8 mouse cellular contexts compared by ENCODE assay signal in genomic region chr19:43674316-43674689, GRCm38 (mm10). TPM values are rescaled to one million over a fixed set of nuclear protein-coding genes. Genes with fewer than 3 reads are reported as not detected.
DNase-seq lines count a peak whose midpoint lies in the region; ATAC-seq and TF ChIP-seq lines count a peak whose summit lies in the region.

No protein-coding gene starts in this region.

- no peaks in the 10 kb centered on the region for H3K27me3 ChIP-seq in lung, embryonic 15.5 days
- H3K27me3 ChIP-seq in limb, embryonic 15.5 days, result no peaks in the 10 kb centered on the region
- no peaks in the 10 kb centered on the region for H3K27me3 ChIP-seq in stomach, embryonic 16.5 days (ENCODE audit: control insufficient read depth, insufficient read depth, low read length)

- peaks cover 23% of the 10 kb centered on the region for H3K4me1 ChIP-seq in lung, embryonic 15.5 days
- H3K4me1 ChIP-seq in embryonic fibroblast, embryonic 13.5 days (ENCODE audit: control insufficient read depth, insufficient read depth, low read length), result peaks cover 6% of the 10 kb centered on the region
- peaks cover 28% of the 10 kb centered on the region for H3K4me1 ChIP-seq in limb, embryonic 15.5 days
- peaks cover 25% of the 10 kb centered on the region for H3K4me1 ChIP-seq in stomach, embryonic 16.5 days (ENCODE audit: control insufficient read depth, insufficient read depth, low read length)

- peak; percentile 65 to 74 for DNase-seq in cerebellum, postnatal 10 days
- no peak for DNase-seq in cerebellum, adult 8-10 months
- no peak for DNase-seq in lung, adult 18-20 months
- no peak for DNase-seq in natural killer cell, adult 2 months (ENCODE audit: low spot score in 2 of 2)

- H3K9ac ChIP-seq in lung, embryonic 15.5 days, result peak overlapping the region; percentile 90
- peak overlapping the region; percentile 83 for H3K9ac ChIP-seq in limb, embryonic 15.5 days
- peak overlapping the region; percentile 94 for H3K9ac ChIP-seq in stomach, embryonic 16.5 days (ENCODE audit: low read length)

- H3K36me3 ChIP-seq in lung, embryonic 15.5 days, result no peaks in the 10 kb centered on the region
- no peaks in the 10 kb centered on the region for H3K36me3 ChIP-seq in limb, embryonic 15.5 days
- H3K36me3 ChIP-seq in stomach, embryonic 16.5 days (ENCODE audit: control insufficient read depth, insufficient read depth, low read length), result no peaks in the 10 kb centered on the region

- ATAC-seq in lung, embryonic 15.5 days (ENCODE audit: borderline replicate concordance, extremely low read depth, low FRiP score, low TSS enrichment), result no peak; the same call in none of the 2 replicates
- ATAC-seq in limb, embryonic 15.5 days (ENCODE audit: insufficient number of reproducible peaks, low FRiP score, low TSS enrichment, low read depth), result peak; percentile 3; the same call in 1 of the 2 replicates
- 0 out of 2 replicates have a peak, but pooled peaks have one; percentile 4 for ATAC-seq in stomach, embryonic 16.5 days (ENCODE audit: insufficient read depth, low FRiP score)

- H3K9me3 ChIP-seq in lung, embryonic 15.5 days, result no peaks in the 10 kb centered on the region
- H3K9me3 ChIP-seq in limb, embryonic 15.5 days, result no peaks in the 10 kb centered on the region
- no peaks in the 10 kb centered on the region for H3K9me3 ChIP-seq in stomach, embryonic 16.5 days (replicated peaks; ENCODE audit: control insufficient read depth, low read length)

- no peak for TF ChIP-seq POLR2A in embryonic fibroblast, embryonic 13.5 days (IDR thresholded peaks at IDR 0.05; ENCODE audit: low read depth, low read length)

- 1% methylated on average over 14 of the region's 29 CpGs for WGBS in lung, embryonic 15.5 days
- WGBS in limb, embryonic 15.5 days, result 0% methylated on average over 29 of the region's 29 CpGs
- 0% methylated on average over 26 of the region's 29 CpGs for WGBS in stomach, embryonic 16.5 days

- peak overlapping the region; percentile 80 for H3K4me2 ChIP-seq in lung, embryonic 15.5 days
- H3K4me2 ChIP-seq in limb, embryonic 15.5 days, result peak overlapping the region; percentile 70
- H3K4me2 ChIP-seq in stomach, embryonic 16.5 days (ENCODE audit: low read depth, low read length), result peak overlapping the region; percentile 86

- TF ChIP-seq CTCF in embryonic fibroblast, embryonic 13.5 days (IDR thresholded peaks at IDR 0.05; ENCODE audit: borderline replicate concordance, insufficient read depth, low read length), result no peak

- H3K4me3 ChIP-seq in lung, embryonic 15.5 days, result peak overlapping the region; percentile 93
- H3K4me3 ChIP-seq in embryonic fibroblast, embryonic 13.5 days (ENCODE audit: insufficient read depth, low read length), result peak overlapping the region; percentile 71
- H3K4me3 ChIP-seq in limb, embryonic 15.5 days, result peak overlapping the region; percentile 98
- H3K4me3 ChIP-seq in stomach, embryonic 16.5 days (replicated peaks; ENCODE audit: low read length), result peak overlapping the region; percentile 83

- peak overlapping the region; percentile 78 for H3K27ac ChIP-seq in lung, embryonic 15.5 days
- H3K27ac ChIP-seq in embryonic fibroblast, embryonic 13.5 days (ENCODE audit: insufficient read depth, low read length), result no peak overlapping the region
- H3K27ac ChIP-seq in limb, embryonic 15.5 days, result peak overlapping the region; percentile 78
- H3K27ac ChIP-seq in stomach, embryonic 16.5 days (ENCODE audit: low read length), result peak overlapping the region; percentile 79

RNA-seq across cellular contexts. Expression of gene Slc25a28, which starts 0.4 kb away (rescaled TPM):
- 11.1 and 12.9 TPM in 2 replicates for polyA plus RNA-seq in lung, embryonic 15.5 days (2015; fragmentation: Nextera tagmentation; extraction: Ambion mirVana)
- polyA plus RNA-seq in embryonic fibroblast, embryonic 13.5 days (2011; ENCODE audit: insufficient read length, low read depth, missing spikeins), result 16.0 and 16.5 TPM in 2 replicates
- polyA plus RNA-seq in limb, embryonic 15.5 days (2015; fragmentation: Nextera tagmentation; extraction: Ambion mirVana), result 13.5 and 13.9 TPM in 2 replicates
- 11.2 and 13.1 TPM in 2 replicates for polyA plus RNA-seq in stomach, embryonic 16.5 days (2015; fragmentation: Nextera tagmentation; extraction: Ambion mirVana)

RNA-seq across cellular contexts. Expression of gene Entpd7, which starts 15.2 kb away (rescaled TPM):
- polyA plus RNA-seq in lung, embryonic 15.5 days (2015; fragmentation: Nextera tagmentation; extraction: Ambion mirVana), result 10.6 and 12.7 TPM in 2 replicates
- polyA plus RNA-seq in embryonic fibroblast, embryonic 13.5 days (2011; ENCODE audit: insufficient read length, low read depth, missing spikeins), result 12.8 and 15.2 TPM in 2 replicates
- 9.9 and 11.5 TPM in 2 replicates for polyA plus RNA-seq in limb, embryonic 15.5 days (2015; fragmentation: Nextera tagmentation; extraction: Ambion mirVana)
- polyA plus RNA-seq in stomach, embryonic 16.5 days (2015; fragmentation: Nextera tagmentation; extraction: Ambion mirVana), result 14.6 and 15.3 TPM in 2 replicates

Comparison
In these comparisons a context has a peak if more than half of its experiments do, and no peak if none do; other contexts are left out.
1. DNase-seq: peak in cerebellum, postnatal 10 days (2 of 2); none in cerebellum, adult 8-10 months (single experiment), lung, adult 18-20 months (0 of 2) and natural killer cell, adult 2 months (0 of 2).
2. Peak in every context shown above with its lines, with median percentiles within 50 percentile points of each other: H3K4me2 ChIP-seq, H3K4me3 ChIP-seq and H3K9ac ChIP-seq.